9 mouse cellular contexts compared by ENCODE assay signal in genomic region chr2:144120186-144120823, GRCm38 (mm10).
DNase-seq lines count a peak whose midpoint lies in the region; ATAC-seq lines count a peak whose summit lies in the region.
"Had no signal": no experiment of that assay in that cellular context is flagged by ENCODE, and none has a peak within 500 bp of the region (broad histone marks: within the 10 kb centered on the region; RNA-seq: fewer than 3 reads in every experiment).

No protein-coding gene starts in this region.

- 66% methylated on average over 7 of the region's 7 CpGs for WGBS in limb, embryonic 13.5 days
- 88% methylated on average over 7 of the region's 7 CpGs for WGBS in limb, embryonic 10.5 days
- 90% methylated on average over 7 of the region's 7 CpGs for WGBS in midbrain, embryonic 10.5 days

- H3K27me3 ChIP-seq in limb, embryonic 13.5 days: no peaks in the 10 kb centered on the region
- no peaks in the 10 kb centered on the region for H3K27me3 ChIP-seq in limb, embryonic 10.5 days (ENCODE audit: low read depth, poor library complexity, severe bottlenecking)
- H3K27me3 ChIP-seq in midbrain, embryonic 10.5 days (ENCODE audit: low read depth, poor library complexity, severe bottlenecking): no peaks in the 10 kb centered on the region
- H3K27me3 ChIP-seq: liver, embryonic 15.5 days had no signal

- DNase-seq in adrenal gland, postnatal 10 days: peak; percentile 45
- no peak for DNase-seq in adrenal gland, adult (ENCODE audit: inconsistent age in 2 of 2, low spot score in 1 of 2)
- no peak for DNase-seq in limb, embryonic 10.5 days (ENCODE audit: low spot score)
- peak; percentile 77 to 80 for DNase-seq in heart, postnatal 14 days
- DNase-seq in lung, postnatal 4 days: peak; percentile 60 to 82
- DNase-seq in spleen, postnatal 36 days (ENCODE audit: low spot score in 2 of 2): no peak
- DNase-seq in midbrain, embryonic 10.5 days (ENCODE audit: low spot score): no peak

- no peaks in the 10 kb centered on the region for H3K36me3 ChIP-seq in limb, embryonic 13.5 days
- H3K36me3 ChIP-seq in limb, embryonic 10.5 days: no peaks in the 10 kb centered on the region
- H3K36me3 ChIP-seq in midbrain, embryonic 10.5 days: no peaks in the 10 kb centered on the region
- H3K36me3 ChIP-seq: liver, embryonic 15.5 days had no signal

- intact Hi-C loops in heart, postnatal 14 days (cut with DNase I): no loop called here

- H3K4me3 ChIP-seq in limb, embryonic 13.5 days: no peak overlapping the region
- H3K4me3 ChIP-seq in limb, embryonic 10.5 days: no peak overlapping the region
- no peak overlapping the region for H3K4me3 ChIP-seq in midbrain, embryonic 10.5 days
- H3K4me3 ChIP-seq: liver, embryonic 15.5 days had no signal

- H3K9ac ChIP-seq in limb, embryonic 13.5 days: no peak overlapping the region
- H3K9ac ChIP-seq: liver, embryonic 15.5 days had no signal

- H3K27ac ChIP-seq in limb, embryonic 13.5 days: peak overlapping the region; percentile 65; the same call in 1 of the 2 replicates
- H3K27ac ChIP-seq in limb, embryonic 10.5 days: no peak overlapping the region
- H3K27ac ChIP-seq in midbrain, embryonic 10.5 days (replicated peaks): no peak overlapping the region
- H3K27ac ChIP-seq: liver, embryonic 15.5 days had no signal

- H3K9me3 ChIP-seq in limb, embryonic 13.5 days: no peaks in the 10 kb centered on the region
- no peaks in the 10 kb centered on the region for H3K9me3 ChIP-seq in limb, embryonic 10.5 days (replicated peaks)
- H3K9me3 ChIP-seq in midbrain, embryonic 10.5 days (replicated peaks): no peaks in the 10 kb centered on the region
- H3K9me3 ChIP-seq: liver, embryonic 15.5 days had no signal

- ATAC-seq in limb, embryonic 13.5 days (ENCODE audit: low FRiP score, low read depth): no peak

- H3K4me2 ChIP-seq in limb, embryonic 13.5 days (replicated peaks): no peak overlapping the region
- H3K4me2 ChIP-seq: liver, embryonic 15.5 days had no signal

- H3K4me1 ChIP-seq in limb, embryonic 13.5 days: peaks cover 38% of the 10 kb centered on the region
- peaks cover 10% of the 10 kb centered on the region for H3K4me1 ChIP-seq in limb, embryonic 10.5 days
- H3K4me1 ChIP-seq in midbrain, embryonic 10.5 days: no peaks in the 10 kb centered on the region
- H3K4me1 ChIP-seq: liver, embryonic 15.5 days had no signal

Comparison
In these comparisons a context has a peak if more than half of its experiments do, and no peak if none do; other contexts are left out.
1. DNase-seq: peak in adrenal gland, postnatal 10 days (single experiment), heart, postnatal 14 days (2 of 2) and lung, postnatal 4 days (2 of 2); none in adrenal gland, adult (0 of 2), limb, embryonic 10.5 days (single experiment), spleen, postnatal 36 days (0 of 2) and midbrain, embryonic 10.5 days (single experiment).